Mouse (Mus musculus) mouse embryonic stem cell (cell line): ENCODE results near the gene Slc15a5.

ENCODE experiments used
- in situ Hi-C, 2 experiments: fragments of 300-500 bp; cut with MboI; formaldehyde crosslinking; loops; 1 replicate in 1 of 2; 3 replicates in 1 of 2; pipeline ENCODE4 v1.14.3; 2019 to 2020; ENCODE audit warnings: low sequenced_read_pairs in 2 of 2, low pct_unique_long_range_greater_than_20kb in 1 of 2, mixed read lengths in 1 of 2; ENCODE audit not compliant: unreplicated experiment in 1 of 2

The Slc15a5 gene

GRCm38 (mm10) chr6:138070720-138071504 is 8.8 kb downstream of the Slc15a5 start:
- in situ Hi-C loops: no loop called here

- in situ Hi-C loops: no loop called here
Measured at GRCm38 (mm10) chr6:138069921-138070320, 9.8 kb downstream of the Slc15a5 start.

GRCm38 (mm10) chr6:138055572-138055971 is 24.1 kb downstream of the Slc15a5 start:
- in situ Hi-C loops: no loop called here

GRCm38 (mm10) chr6:138054956-138055355 is 24.8 kb downstream of the Slc15a5 start:
- in situ Hi-C loops: no loop called here

GRCm38 (mm10) chr6:138054166-138054565 is 25.6 kb downstream of the Slc15a5 start:
- in situ Hi-C loops: no loop called here

GRCm38 (mm10) chr6:138053686-138054085 is 26.0 kb downstream of the Slc15a5 start:
- in situ Hi-C loops: no loop called here

- in situ Hi-C loops: no loop called here
Measured at GRCm38 (mm10) chr6:138045364-138045763, 34.4 kb downstream of the Slc15a5 start.

GRCm38 (mm10) chr6:138042891-138043290 is 36.8 kb downstream of the Slc15a5 start:
- in situ Hi-C loops: no loop called here

- in situ Hi-C loops: no loop called here
Measured at GRCm38 (mm10) chr6:138041865-138042264, 37.9 kb downstream of the Slc15a5 start.

GRCm38 (mm10) chr6:138037587-138037986 is 42.1 kb downstream of the Slc15a5 start:
- in situ Hi-C loops: no loop called here

- in situ Hi-C loops: no loop called here
Measured at GRCm38 (mm10) chr6:138036891-138037290, 42.8 kb downstream of the Slc15a5 start.

- in situ Hi-C loops: no loop called here
Measured at GRCm38 (mm10) chr6:138016898-138017297, 62.8 kb downstream of the Slc15a5 start.

GRCm38 (mm10) chr6:138014976-138015674 is 64.6 kb downstream of the Slc15a5 start:
- in situ Hi-C loops: no loop called here

GRCm38 (mm10) chr6:138011955-138012354 is 67.8 kb downstream of the Slc15a5 start:
- in situ Hi-C loops: no loop called here

GRCm38 (mm10) chr6:138007705-138008104 is 72.0 kb downstream of the Slc15a5 start:
- in situ Hi-C loops: no loop called here

GRCm38 (mm10) chr6:138006525-138007251 is 73.0 kb downstream of the Slc15a5 start:
- in situ Hi-C loops: no loop called here

GRCm38 (mm10) chr6:137989853-137990252 is 89.9 kb downstream of the Slc15a5 start:
- in situ Hi-C loops: loop anchor here in 1 of 2 experiments (10.0 kb wide), 1 partner anchor 165 kb away; no protein-coding TSS in a partner anchor

GRCm38 (mm10) chr6:137985169-137985568 is 94.5 kb downstream of the Slc15a5 start:
- in situ Hi-C loops: loop anchor here in 1 of 2 experiments (10.0 kb wide), 1 partner anchor 170 kb away; no protein-coding TSS in a partner anchor

- in situ Hi-C loops: loop anchor here in 1 of 2 experiments (10.0 kb wide), 1 partner anchor 173 kb away; no protein-coding TSS in a partner anchor
Measured at GRCm38 (mm10) chr6:137982195-137982737, 97.5 kb downstream of the Slc15a5 start.
